In the genomic region with DNA sequence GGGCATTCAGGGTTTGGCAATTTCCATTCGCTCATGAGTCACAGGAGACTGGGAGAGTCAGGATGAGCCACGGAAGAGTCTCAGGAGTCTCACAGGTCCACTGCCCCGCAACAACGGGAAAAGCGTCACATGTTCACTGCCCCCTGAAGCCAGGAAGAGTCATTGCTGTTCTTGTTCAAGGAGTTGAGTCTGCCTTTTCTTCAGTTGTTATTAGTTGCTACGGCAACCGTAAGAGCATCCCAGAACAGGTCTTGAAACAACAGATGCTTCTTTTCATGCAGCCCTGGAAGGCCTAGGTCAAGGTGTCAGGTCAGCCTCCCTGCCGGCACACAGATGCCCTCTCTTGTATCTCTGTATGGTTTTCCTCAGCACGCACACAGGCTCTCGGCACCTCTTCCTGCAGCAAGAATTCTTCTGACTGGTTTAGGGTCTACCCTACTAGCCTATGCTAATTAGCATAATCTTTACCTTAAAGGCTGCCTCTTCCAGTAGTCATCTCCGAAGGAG, we compare ENCODE assay signal across 8 mouse cellular contexts. TPM values are rescaled to one million over a fixed set of nuclear protein-coding genes. Genes with fewer than 3 reads are reported as not detected.
DNase-seq lines count a peak whose midpoint lies in the region; ATAC-seq and TF ChIP-seq lines count a peak whose summit lies in the region.

No protein-coding gene starts in this region.

- ATAC-seq in lung, postnatal 0 days = no peak
- ATAC-seq in limb, embryonic 15.5 days (ENCODE audit: insufficient number of reproducible peaks, low FRiP score, low TSS enrichment, low read depth) = no peak
- peak; percentile 7; the same call in 1 of the 2 replicates for ATAC-seq in stomach, postnatal 0 days (ENCODE audit: low FRiP score, low TSS enrichment)
- no peak for ATAC-seq in cerebellum, adult (ENCODE audit: insufficient number of reproducible peaks, low FRiP score, low TSS enrichment)

- no peak overlapping the region for H3K4me2 ChIP-seq in lung, postnatal 0 days (replicated peaks; ENCODE audit: low read depth, low read length)
- H3K4me2 ChIP-seq in limb, embryonic 15.5 days = no peak overlapping the region
- H3K4me2 ChIP-seq in stomach, postnatal 0 days (replicated peaks; ENCODE audit: low read depth) = peak overlapping the region; percentile 40

- H3K27ac ChIP-seq in lung, postnatal 0 days (ENCODE audit: low read length) = peak overlapping the region; percentile 54
- H3K27ac ChIP-seq in embryonic fibroblast, embryonic 13.5 days (ENCODE audit: insufficient read depth, low read length) = peak overlapping the region; percentile 7
- H3K27ac ChIP-seq in limb, embryonic 15.5 days = 0 out of 2 replicates have a peak overlapping the region, but pooled peaks have one; percentile 17
- peak overlapping the region; percentile 78 for H3K27ac ChIP-seq in stomach, postnatal 0 days (replicated peaks)

- intact Hi-C loops in left cerebral cortex, postnatal 4 days (cut with DNase I) = no loop called here

- no peak for TF ChIP-seq EP300 in lung, postnatal 0 days (IDR thresholded peaks at IDR 0.05)
- TF ChIP-seq EP300 in stomach, postnatal 0 days (optimal IDR thresholded peaks at IDR 0.05) = no peak

- no peaks in the 10 kb centered on the region for H3K9me3 ChIP-seq in lung, postnatal 0 days (ENCODE audit: low read length)
- no peaks in the 10 kb centered on the region for H3K9me3 ChIP-seq in limb, embryonic 15.5 days
- no peaks in the 10 kb centered on the region for H3K9me3 ChIP-seq in stomach, postnatal 0 days (ENCODE audit: control insufficient read depth, low read length)

- no peaks in the 10 kb centered on the region for H3K27me3 ChIP-seq in lung, postnatal 0 days (replicated peaks; ENCODE audit: insufficient read depth, low read length)
- H3K27me3 ChIP-seq in limb, embryonic 15.5 days = no peaks in the 10 kb centered on the region
- no peaks in the 10 kb centered on the region for H3K27me3 ChIP-seq in stomach, postnatal 0 days (ENCODE audit: control insufficient read depth, insufficient read depth, low read length)

- H3K4me3 ChIP-seq in lung, postnatal 0 days (ENCODE audit: low read depth, low read length) = no peak overlapping the region
- no peak overlapping the region for H3K4me3 ChIP-seq in embryonic fibroblast, embryonic 13.5 days (ENCODE audit: insufficient read depth, low read length)
- H3K4me3 ChIP-seq in limb, embryonic 15.5 days = no peak overlapping the region
- H3K4me3 ChIP-seq in stomach, postnatal 0 days (ENCODE audit: low read depth, low read length) = peak overlapping the region; percentile 4; the same call in 1 of the 2 replicates

- no peaks in the 10 kb centered on the region for H3K36me3 ChIP-seq in lung, postnatal 0 days (ENCODE audit: insufficient read depth, low read length)
- H3K36me3 ChIP-seq in limb, embryonic 15.5 days = peaks cover 4% of the 10 kb centered on the region
- H3K36me3 ChIP-seq in stomach, postnatal 0 days (ENCODE audit: control insufficient read depth, insufficient read depth, low read length) = no peaks in the 10 kb centered on the region; the same call in 1 of the 2 replicates

- H3K9ac ChIP-seq in lung, postnatal 0 days (replicated peaks; ENCODE audit: low read depth) = no peak overlapping the region
- no peak overlapping the region for H3K9ac ChIP-seq in limb, embryonic 15.5 days
- H3K9ac ChIP-seq in stomach, postnatal 0 days (ENCODE audit: low read length) = peak overlapping the region; percentile 38; the same call in 1 of the 2 replicates

- peak; percentile 38 for TF ChIP-seq CTCF in lung, postnatal 0 days (IDR thresholded peaks at IDR 0.05)
- no peak for TF ChIP-seq CTCF in embryonic fibroblast, embryonic 13.5 days (IDR thresholded peaks at IDR 0.05; ENCODE audit: borderline replicate concordance, insufficient read depth, low read length)
- TF ChIP-seq CTCF in stomach, postnatal 0 days (IDR thresholded peaks at IDR 0.05; ENCODE audit: low read depth) = peak; percentile 44; the same call in 1 of the 2 replicates

- TF ChIP-seq POLR2A in embryonic fibroblast, embryonic 13.5 days (IDR thresholded peaks at IDR 0.05; ENCODE audit: low read depth, low read length) = no peak

- WGBS in lung, postnatal 0 days = 44% methylated on average over 11 of the region's 11 CpGs
- whole genome bisulfite sequencing in limb, embryonic 15.5 days = 54% methylated on average over 11 of the region's 11 CpGs
- 39% methylated on average over 11 of the region's 11 CpGs for WGBS in stomach, postnatal 0 days

- H3K4me1 ChIP-seq in lung, postnatal 0 days (ENCODE audit: insufficient read depth, low read depth, low read length) = peaks cover 25% of the 10 kb centered on the region; the same call in 1 of the 2 replicates
- H3K4me1 ChIP-seq in embryonic fibroblast, embryonic 13.5 days (ENCODE audit: control insufficient read depth, insufficient read depth, low read length) = peaks cover 45% of the 10 kb centered on the region
- H3K4me1 ChIP-seq in limb, embryonic 15.5 days = peaks cover 49% of the 10 kb centered on the region
- peaks cover 19% of the 10 kb centered on the region for H3K4me1 ChIP-seq in stomach, postnatal 0 days (replicated peaks; ENCODE audit: control insufficient read depth, insufficient read depth)

- DNase-seq in lung, postnatal 0 days (ENCODE audit: low spot score) = peak; percentile 58
- no peak for DNase-seq in lung, postnatal 14 days
- DNase-seq in stomach, postnatal 0 days (ENCODE audit: low spot score) = no peak
- no peak for DNase-seq in left cerebral cortex, postnatal 4 days
- DNase-seq in thymus, postnatal 36 days = no peak

RNA-seq across cellular contexts. Expression of a gene that starts 36.9 kb away (rescaled TPM):
- polyA plus RNA-seq in lung, postnatal 0 days (2015; fragmentation: Nextera tagmentation; extraction: Ambion mirVana) = 37.5 and 38.9 TPM in 2 replicates
- polyA plus RNA-seq in embryonic fibroblast, embryonic 13.5 days (2011; ENCODE audit: insufficient read length, low read depth, missing spikeins) = 102 and 108 TPM in 2 replicates
- 50.3 and 51.6 TPM in 2 replicates for polyA plus RNA-seq in limb, embryonic 15.5 days (2015; fragmentation: Nextera tagmentation; extraction: Ambion mirVana)
- polyA plus RNA-seq in stomach, postnatal 0 days (2015; fragmentation: Nextera tagmentation; extraction: Ambion mirVana) = 16.2 and 16.5 TPM in 2 replicates
- total RNA-seq in left cerebral cortex, postnatal 4 days (2021) = 10 to 100 TPM; 26.9 to 27.2 TPM

Comparison
In these comparisons a context has a peak if more than half of its experiments do, and no peak if none do; other contexts are left out.
1. H3K27ac ChIP-seq: peak in every context shown above with its lines; median percentile 78 in stomach, postnatal 0 days; 54 in lung, postnatal 0 days; 17 in limb, embryonic 15.5 days; 7 in embryonic fibroblast, embryonic 13.5 days.